Mouse (Mus musculus) liver, adult 2 months (tissue): Measurements from ENCODE around the gene Ncan. TPM values are rescaled to one million over a fixed set of nuclear protein-coding genes. Genes with fewer than 3 reads are reported as not detected.

Experiments
- DNase-seq: peaks from one replicate; pipeline ENCODE4 v3.0.0-alpha.2; 2011; ENCODE audit warnings: low read depth, low spot score; ENCODE audit errors: extremely low read depth
- H3K27ac ChIP-seq: fragments of 200-500 bp; replicated peaks from 2 replicates; pipeline ENCODE4 v1.5.1; 2012; ENCODE audit warnings: low read depth, mild to moderate bottlenecking, control low read depth, inconsistent platforms, low read length; ENCODE audit not compliant: insufficient read depth
- H3K27me3 ChIP-seq: fragments of 200-500 bp; 2 replicates; pipeline ENCODE4 v1.6.1; 2012; ENCODE audit warnings: mild to moderate bottlenecking, moderate library complexity, low read length, inconsistent platforms; ENCODE audit not compliant: control insufficient read depth, insufficient read depth
- H3K36me3 ChIP-seq: fragments of 200-500 bp; 2 replicates; pipeline ENCODE4 v1.6.1; 2012; ENCODE audit warnings: low read length, inconsistent platforms; ENCODE audit not compliant: control insufficient read depth, insufficient read depth
- H3K4me1 ChIP-seq: fragments of 200-500 bp; 2 replicates; pipeline ENCODE4 v1.6.1; 2011; ENCODE audit warnings: low read length; ENCODE audit not compliant: control insufficient read depth, insufficient read depth
- H3K4me3 ChIP-seq: fragments of 200-500 bp; 2 replicates; pipeline ENCODE4 v1.5.1; 2011; ENCODE audit warnings: low read depth, mild to moderate bottlenecking, control low read depth, low read length, moderate library complexity; ENCODE audit not compliant: insufficient read depth
- H3K79me2 ChIP-seq: fragments of 200-500 bp; 2 replicates; pipeline ENCODE4 v1.6.1; 2012; ENCODE audit warnings: inconsistent platforms, mild to moderate bottlenecking, low read length, moderate library complexity; ENCODE audit not compliant: control insufficient read depth, insufficient read depth
- H3K9ac ChIP-seq: fragments of 200-500 bp; 2 replicates; pipeline ENCODE4 v1.6.1; 2012; ENCODE audit warnings: low read depth, mild to moderate bottlenecking, control low read depth, inconsistent platforms, low read length
- CTCF ChIP-seq: fragments of 200-500 bp; IDR thresholded peaks from 2 replicates; pipeline ENCODE4 v1.5.1; 2011; ENCODE audit warnings: low read depth, low read length, control low read depth
- POLR2A ChIP-seq: fragments of 200-500 bp; IDR thresholded peaks from 2 replicates; pipeline ENCODE4 v1.6.1; 2011; ENCODE audit warnings: low read length, control low read depth; ENCODE audit not compliant: insufficient read depth; ENCODE audit errors: extremely low read depth
- WGBS: fragments of 180-500 bp; shearing (Covaris S2); methylation state at CpG from one replicate; pipeline ENCODE4 v1.1.7; 2018; 5-methylcytosine and 5-hydroxymethylcytosine counted together
- polyA plus RNA-seq: library from polyadenylated mRNA; depleted of rRNA; stranded (reverse); fragments of >200 nt; gene quantifications from 2 replicates; pipeline ENCODE4 v1.2.3, GENCODE M21; 2012
- total RNA-seq: library from RNA; depleted of rRNA; stranded (reverse); fragments of >200 nt; gene quantifications from 2 replicates; pipeline ENCODE4 v1.2.3, GENCODE M21; 2014

The Ncan gene
- total and polyA plus RNA-seq, 2 experiments: not detected

DNA sequence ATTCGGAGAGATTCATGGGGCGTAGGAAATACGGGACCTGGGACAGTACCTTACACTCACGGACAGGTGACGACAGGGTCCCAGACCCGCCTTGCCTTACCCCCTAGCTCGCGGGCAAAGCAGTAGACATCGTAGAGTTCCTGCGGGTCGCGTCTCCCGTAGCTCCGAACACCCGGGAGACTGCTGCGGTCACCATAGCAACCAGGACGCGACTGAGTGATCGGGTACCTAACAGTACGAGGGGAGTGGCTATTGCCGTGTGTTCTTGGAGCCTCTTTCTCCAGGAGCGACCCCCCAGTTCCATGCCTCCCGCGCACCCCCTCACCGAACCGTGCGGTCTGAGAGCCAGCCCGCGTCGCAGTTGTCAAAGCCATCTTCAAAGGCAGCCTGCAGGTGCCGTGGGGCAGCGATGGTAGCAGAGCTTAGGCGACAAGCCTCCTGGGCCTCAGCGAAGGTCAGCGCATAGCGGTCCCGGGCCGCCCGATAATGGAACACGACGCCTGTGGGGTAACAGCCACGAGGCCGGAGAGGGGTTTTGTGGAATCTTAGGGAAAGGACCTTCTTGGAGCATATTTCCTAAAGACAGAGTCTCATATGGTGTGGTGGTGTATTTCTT is 8.2 kb downstream of the Ncan start:
- Histone ChIP-seq H3K79me2 (no peaks in the 10 kb centered on the region), H3K4me3 (no peak overlapping the region), H3K4me1 (no peaks in the 10 kb centered on the region), H3K27ac (no peak overlapping the region), H3K27me3 (peaks cover 15% of the 10 kb centered on the region), H3K9ac (no peak overlapping the region), H3K36me3 (no peaks in the 10 kb centered on the region)
- WGBS: 10% methylated on average over 43 of the region's 43 CpGs
- TF ChIP-seq CTCF (no peak), POLR2A (no peak)
- no peak for DNase-seq

GRCm38 (mm10) chr8:70111192-70111795 is 9.4 kb downstream of the Ncan start:
- TF ChIP-seq POLR2A: no peak
- no peak for TF ChIP-seq CTCF
- 54% methylated on average over 23 of the region's 23 CpGs for WGBS
- Histone ChIP-seq H3K9ac (no peak overlapping the region), H3K36me3 (no peaks in the 10 kb centered on the region), H3K27me3 (peaks cover 15% of the 10 kb centered on the region), H3K79me2 (no peaks in the 10 kb centered on the region), H3K4me3 (no peak overlapping the region), H3K4me1 (no peaks in the 10 kb centered on the region), H3K27ac (no peak overlapping the region)
- DNase-seq: no peak

DNA sequence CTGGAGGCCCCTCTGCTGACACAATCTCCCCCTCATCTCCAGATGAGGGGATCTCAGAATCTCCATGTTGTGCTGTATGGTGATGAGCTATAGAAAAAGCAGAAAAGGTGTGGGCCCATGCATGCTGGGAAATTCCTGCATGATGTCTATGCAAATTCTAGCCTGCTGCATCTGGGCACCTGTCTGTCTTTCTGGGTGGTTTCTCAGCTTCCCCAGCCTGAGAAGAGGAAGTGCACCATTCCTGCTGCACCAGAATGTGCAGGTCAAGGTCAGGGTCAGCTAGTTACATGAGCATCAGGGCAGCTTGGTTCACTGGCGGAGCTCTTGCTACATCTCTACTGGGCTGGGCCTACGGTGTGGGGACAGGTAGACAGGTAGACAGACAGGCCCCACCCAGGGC is 10.2 kb downstream of the Ncan start:
- TF ChIP-seq CTCF (no peak), POLR2A (no peak)
- H3K27me3 ChIP-seq: peaks cover 15% of the 10 kb centered on the region
- DNase-seq: no peak
- no peaks in the 10 kb centered on the region for H3K36me3 ChIP-seq
- no peak overlapping the region for H3K4me3 ChIP-seq
- H3K4me1 ChIP-seq: no peaks in the 10 kb centered on the region
- H3K79me2 ChIP-seq: no peaks in the 10 kb centered on the region
- no peak overlapping the region for H3K9ac ChIP-seq
- 66% methylated on average over 2 of the region's 2 CpGs for WGBS
- no peak overlapping the region for H3K27ac ChIP-seq

GRCm38 (mm10) chr8:70104922-70105321 is 15.8 kb downstream of the Ncan start:
- H3K9ac ChIP-seq: no peak overlapping the region
- no peaks in the 10 kb centered on the region for H3K27me3 ChIP-seq
- no peaks in the 10 kb centered on the region for H3K36me3 ChIP-seq
- H3K27ac ChIP-seq: no peak overlapping the region
- no peaks in the 10 kb centered on the region for H3K79me2 ChIP-seq
- WGBS: 67% methylated on average over 7 of the region's 7 CpGs
- no peaks in the 10 kb centered on the region for H3K4me1 ChIP-seq
- no peak overlapping the region for H3K4me3 ChIP-seq
- TF ChIP-seq CTCF (no peak), POLR2A (no peak)
- no peak for DNase-seq

- Histone ChIP-seq H3K36me3 (no peaks in the 10 kb centered on the region), H3K79me2 (no peaks in the 10 kb centered on the region), H3K27me3 (no peaks in the 10 kb centered on the region), H3K4me1 (no peaks in the 10 kb centered on the region), H3K27ac (no peak overlapping the region), H3K9ac (no peak overlapping the region), H3K4me3 (no peak overlapping the region)
- 10% methylated on average over 6 of the region's 6 CpGs for WGBS
- TF ChIP-seq CTCF: peak; percentile 94
- no peak for TF ChIP-seq POLR2A
- DNase-seq: peak; percentile 43
These were observed 16.2 kb downstream of the Ncan start for GRCm38 (mm10) chr8:70104506-70104905.

DNA sequence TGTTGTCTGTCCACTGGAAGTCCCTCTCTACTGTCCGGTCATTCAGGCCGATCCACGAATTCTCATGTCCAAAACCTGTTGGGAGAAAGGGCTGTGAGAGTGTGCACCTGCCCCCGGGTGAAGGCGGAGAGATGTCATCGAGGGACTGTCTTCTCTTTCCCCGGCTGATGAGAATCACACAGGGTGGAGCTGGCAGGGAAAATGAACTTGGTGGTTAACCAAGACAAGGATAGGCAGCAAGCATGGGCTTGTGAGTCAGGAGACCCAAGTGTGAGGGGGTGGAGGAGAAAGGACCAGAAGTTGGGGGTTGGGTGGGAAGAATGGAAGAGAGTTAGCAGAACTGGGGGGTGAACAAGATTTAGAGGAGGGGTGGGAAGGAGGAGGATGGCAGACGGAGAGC is 20.4 kb downstream of the Ncan start:
- no peaks in the 10 kb centered on the region for H3K36me3 ChIP-seq
- no peaks in the 10 kb centered on the region for H3K79me2 ChIP-seq
- no peak for DNase-seq
- TF ChIP-seq CTCF: no peak
- TF ChIP-seq POLR2A: no peak
- no peak overlapping the region for H3K27ac ChIP-seq
- H3K4me3 ChIP-seq: no peak overlapping the region
- no peak overlapping the region for H3K9ac ChIP-seq
- no peaks in the 10 kb centered on the region for H3K27me3 ChIP-seq
- 80% methylated on average over 8 of the region's 8 CpGs for WGBS
- H3K4me1 ChIP-seq: no peaks in the 10 kb centered on the region
